Mouse (Mus musculus): ENCODE data around the gene Spryd7.
"Not testable (repeated sequence)": the region's sequence is repeated elsewhere in the genome, so short reads cannot be mapped to it uniquely, and the experiment has no call there.

Spryd7 gene

GRCm38 (mm10) chr14:61566211-61566610 lies 9.5 kb upstream of the Spryd7 start:
- DNase-seq (ENCODE audit: low read depth, low spot score); H3K36me3 ChIP-seq (ENCODE audit: control insufficient read depth, insufficient read depth, low read length, poor library complexity, severe bottlenecking): not testable (repeated sequence)

GRCm38 (mm10) chr14:61559856-61560255 lies 3.2 kb upstream of the Spryd7 start:
- Histone ChIP-seq H3K27me3 (ENCODE audit: control insufficient read depth, insufficient read depth, low read length, poor library complexity, severe bottlenecking) (no peaks in the 10 kb centered on the region), H3K36me3 (ENCODE audit: control insufficient read depth, insufficient read depth, low read length, poor library complexity, severe bottlenecking) (no peaks in the 10 kb centered on the region)
- DNase-seq (ENCODE audit: low read depth, low spot score): no peak

More at GRCm38 (mm10) chr14:61566211-61566610, 9.5 kb upstream of the Spryd7 start:
- not testable (repeated sequence) for H3K27me3 ChIP-seq (ENCODE audit: control insufficient read depth, insufficient read depth, low read length, poor library complexity, severe bottlenecking)

- Histone ChIP-seq H3K27me3 (ENCODE audit: control insufficient read depth, insufficient read depth, low read length, poor library complexity, severe bottlenecking) (no peaks in the 10 kb centered on the region), H3K36me3 (ENCODE audit: control insufficient read depth, insufficient read depth, low read length, poor library complexity, severe bottlenecking) (no peaks in the 10 kb centered on the region)
- DNase-seq (ENCODE audit: low read depth, low spot score): no peak
Measured at GRCm38 (mm10) chr14:61558901-61559300, 2.2 kb upstream of the Spryd7 start.

GRCm38 (mm10) chr14:61555931-61556288 lies 776 bp downstream of the Spryd7 start:
- DNase-seq (ENCODE audit: low read depth, low spot score): no peak
- Histone ChIP-seq H3K36me3 (ENCODE audit: control insufficient read depth, insufficient read depth, low read length, poor library complexity, severe bottlenecking) (no peaks in the 10 kb centered on the region), H3K27me3 (ENCODE audit: control insufficient read depth, insufficient read depth, low read length, poor library complexity, severe bottlenecking) (no peaks in the 10 kb centered on the region)

GRCm38 (mm10) chr14:61548614-61549013 lies 8.1 kb downstream of the Spryd7 start:
- no peaks in the 10 kb centered on the region; the same call in 1 of the 2 replicates for H3K36me3 ChIP-seq (ENCODE audit: control insufficient read depth, insufficient read depth, low read length, poor library complexity, severe bottlenecking)
- H3K27me3 ChIP-seq (ENCODE audit: control insufficient read depth, insufficient read depth, low read length, poor library complexity, severe bottlenecking): no peaks in the 10 kb centered on the region
- DNase-seq (ENCODE audit: low read depth, low spot score): no peak

GRCm38 (mm10) chr14:61537772-61538171 lies 18.9 kb downstream of the Spryd7 start:
- not testable (repeated sequence) for DNase-seq (ENCODE audit: low read depth, low spot score); H3K36me3 ChIP-seq (ENCODE audit: control insufficient read depth, insufficient read depth, low read length, poor library complexity, severe bottlenecking); H3K27me3 ChIP-seq (ENCODE audit: control insufficient read depth, insufficient read depth, low read length, poor library complexity, severe bottlenecking)

GRCm38 (mm10) chr14:61536631-61537264 lies 19.9 kb downstream of the Spryd7 start:
- no peak for DNase-seq (ENCODE audit: low read depth, low spot score)
- no peaks in the 10 kb centered on the region for H3K27me3 ChIP-seq (ENCODE audit: control insufficient read depth, insufficient read depth, low read length, poor library complexity, severe bottlenecking)

GRCm38 (mm10) chr14:61535811-61536210 lies 20.9 kb downstream of the Spryd7 start:
- Histone ChIP-seq H3K27me3 (ENCODE audit: control insufficient read depth, insufficient read depth, low read length, poor library complexity, severe bottlenecking) (no peaks in the 10 kb centered on the region), H3K36me3 (ENCODE audit: control insufficient read depth, insufficient read depth, low read length, poor library complexity, severe bottlenecking) (no peaks in the 10 kb centered on the region)
- DNase-seq (ENCODE audit: low read depth, low spot score): no peak

More at GRCm38 (mm10) chr14:61536631-61537264, 19.9 kb downstream of the Spryd7 start:
- H3K36me3 ChIP-seq (ENCODE audit: control insufficient read depth, insufficient read depth, low read length, poor library complexity, severe bottlenecking): no peaks in the 10 kb centered on the region

GRCm38 (mm10) chr14:61530966-61531365 lies 25.7 kb downstream of the Spryd7 start:
- H3K27me3 ChIP-seq (ENCODE audit: control insufficient read depth, insufficient read depth, low read length, poor library complexity, severe bottlenecking): no peaks in the 10 kb centered on the region
- H3K36me3 ChIP-seq (ENCODE audit: control insufficient read depth, insufficient read depth, low read length, poor library complexity, severe bottlenecking): no peaks in the 10 kb centered on the region
- DNase-seq (ENCODE audit: low read depth, low spot score): no peak

GRCm38 (mm10) chr14:61530396-61530795 lies 26.3 kb downstream of the Spryd7 start:
- H3K27me3 ChIP-seq (ENCODE audit: control insufficient read depth, insufficient read depth, low read length, poor library complexity, severe bottlenecking): no peaks in the 10 kb centered on the region
- no peak for DNase-seq (ENCODE audit: low read depth, low spot score)
- no peaks in the 10 kb centered on the region for H3K36me3 ChIP-seq (ENCODE audit: control insufficient read depth, insufficient read depth, low read length, poor library complexity, severe bottlenecking)

GRCm38 (mm10) chr14:61529533-61529932 lies 27.2 kb downstream of the Spryd7 start:
- H3K36me3 ChIP-seq (ENCODE audit: control insufficient read depth, insufficient read depth, low read length, poor library complexity, severe bottlenecking): no peaks in the 10 kb centered on the region
- peak; percentile 17 for DNase-seq (ENCODE audit: low read depth, low spot score)
- no peaks in the 10 kb centered on the region for H3K27me3 ChIP-seq (ENCODE audit: control insufficient read depth, insufficient read depth, low read length, poor library complexity, severe bottlenecking)

GRCm38 (mm10) chr14:61526006-61526405 lies 30.7 kb downstream of the Spryd7 start:
- DNase-seq (ENCODE audit: low read depth, low spot score): no peak
- Histone ChIP-seq H3K27me3 (ENCODE audit: control insufficient read depth, insufficient read depth, low read length, poor library complexity, severe bottlenecking) (no peaks in the 10 kb centered on the region), H3K36me3 (ENCODE audit: control insufficient read depth, insufficient read depth, low read length, poor library complexity, severe bottlenecking) (no peaks in the 10 kb centered on the region)

- Histone ChIP-seq H3K36me3 (ENCODE audit: control insufficient read depth, insufficient read depth, low read length, poor library complexity, severe bottlenecking) (no peaks in the 10 kb centered on the region), H3K27me3 (ENCODE audit: control insufficient read depth, insufficient read depth, low read length, poor library complexity, severe bottlenecking) (no peaks in the 10 kb centered on the region)
- DNase-seq (ENCODE audit: low read depth, low spot score): no peak
Measured at GRCm38 (mm10) chr14:61523821-61524220, 32.9 kb downstream of the Spryd7 start.

GRCm38 (mm10) chr14:61518659-61519480 lies 37.8 kb downstream of the Spryd7 start:
- no peaks in the 10 kb centered on the region for H3K27me3 ChIP-seq (ENCODE audit: control insufficient read depth, insufficient read depth, low read length, poor library complexity, severe bottlenecking)
- DNase-seq (ENCODE audit: low read depth, low spot score): peak; percentile 59
- no peaks in the 10 kb centered on the region for H3K36me3 ChIP-seq (ENCODE audit: control insufficient read depth, insufficient read depth, low read length, poor library complexity, severe bottlenecking)
